Comparison of ENCODE assay signal across 9 mouse cellular contexts in the genomic region with DNA sequence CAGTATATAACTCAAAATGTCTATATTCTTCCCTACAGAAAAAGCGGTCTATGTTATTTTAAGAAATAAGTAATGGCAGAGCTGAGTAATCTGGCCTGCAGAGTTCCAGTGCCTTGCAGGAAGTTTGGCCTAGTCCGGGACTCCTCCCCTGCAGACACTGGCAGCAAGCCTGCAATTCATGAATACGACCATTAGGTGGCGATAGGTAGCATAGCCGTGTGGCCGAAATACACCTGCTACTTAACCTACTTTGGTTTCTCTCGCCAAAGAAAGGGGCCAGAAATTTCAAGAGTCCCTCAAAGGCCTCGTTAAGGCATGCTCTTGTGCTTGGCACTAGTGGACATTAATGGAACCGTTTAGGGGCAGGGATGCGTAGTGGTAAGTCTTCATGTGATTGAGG. TPM values are rescaled to one million over a fixed set of nuclear protein-coding genes. Genes with fewer than 3 reads are reported as not detected.
DNase-seq lines count a peak whose midpoint lies in the region; TF ChIP-seq lines count a peak whose summit lies in the region.
"Had no signal": no experiment of that assay in that cellular context is flagged by ENCODE, and none has a peak within 500 bp of the region (broad histone marks: within the 10 kb centered on the region; RNA-seq: fewer than 3 reads in every experiment).

No protein-coding gene starts in this region.

- H3K4me3 ChIP-seq in E14TG2a.4 (replicated peaks; ENCODE audit: low read length): no peak overlapping the region
- H3K4me3 ChIP-seq in bone marrow macrophage, adult 2 months (ENCODE audit: insufficient read depth, low read length): no peak overlapping the region

- H3K9me3 ChIP-seq in E14TG2a.4 (ENCODE audit: low read length): peaks cover 8% of the 10 kb centered on the region

- H3K27me3 ChIP-seq in E14TG2a.4 (ENCODE audit: insufficient read depth, low read length): peaks cover 23% of the 10 kb centered on the region

- no peak overlapping the region for H3K27ac ChIP-seq in bone marrow macrophage, adult 2 months (ENCODE audit: insufficient read depth, low read depth, low read length)

- TF ChIP-seq CTCF in E14TG2a.4 (conservative IDR thresholded peaks at IDR 0.05; ENCODE audit: low read length): peak; percentile 92
- TF ChIP-seq CTCF in bone marrow macrophage, adult 2 months (IDR thresholded peaks at IDR 0.05; ENCODE audit: low read depth, low read length): 0 out of 2 replicates have a peak, but pooled peaks have one; percentile 25

- DNase-seq in layer of hippocampus, adult 11-12 months (ENCODE audit: low spot score): peak; percentile 7
- DNase-seq in layer of hippocampus, postnatal 36 days: no peak
- DNase-seq in left cerebral cortex, adult 8-10 months (ENCODE audit: low spot score in 2 of 2): peak; percentile 1 to 4
- DNase-seq in T-cell, adult 2 months (ENCODE audit: low spot score): no peak
- DNase-seq in adrenal gland, adult 8-10 months: no peak
- DNase-seq in heart, postnatal 25 days (ENCODE audit: low spot score): no peak

- intact Hi-C loops in heart, postnatal 25 days (cut with DNase I): no loop called here

- H3K4me1 ChIP-seq in E14TG2a.4 (replicated peaks; ENCODE audit: low read depth, low read length): peaks cover 4% of the 10 kb centered on the region
- no peaks in the 10 kb centered on the region for H3K4me1 ChIP-seq in bone marrow macrophage, adult 2 months (ENCODE audit: control insufficient read depth, insufficient read depth, low read length)

- H3K36me3 ChIP-seq in E14TG2a.4 (ENCODE audit: insufficient read depth, low read length): no peaks in the 10 kb centered on the region

- no peak for TF ChIP-seq POLR2A in bone marrow macrophage, adult 2 months (IDR thresholded peaks at IDR 0.05; ENCODE audit: borderline replicate concordance, low read depth, low read length)

RNA-seq across cellular contexts. Expression of a gene that starts 4.1 kb away (rescaled TPM):
- total RNA-seq in layer of hippocampus, postnatal 36 days (2021): 100 to 1,000 TPM; 258 to 259 TPM
- polyA plus RNA-seq in bone marrow macrophage, adult 2 months (2012; ENCODE audit: insufficient read depth, insufficient read length, missing spikeins): not detected in 2 replicates
- total RNA-seq in left cerebral cortex, adult 8-10 months (2022): 100 to 1,000 TPM; 215 to 224 (median 220) TPM
- 1 to 10 TPM in 1 of 4 experiments, under 1 TPM in 3; 0.12 to 1.7 (median 0.74) TPM for total RNA-seq in adrenal gland, adult 8-10 months (2022)
- under 1 TPM; 0.44 to 0.87 TPM for total RNA-seq in heart, postnatal 25 days (2021)
- total RNA-seq: common myeloid progenitor, adult 5-6 weeks had no signal

Comparison
In these comparisons a context has a peak if more than half of its experiments do, and no peak if none do; other contexts are left out.
1. DNase-seq: peak in layer of hippocampus, adult 11-12 months (single experiment) and left cerebral cortex, adult 8-10 months (2 of 2); none in layer of hippocampus, postnatal 36 days (0 of 2), T-cell, adult 2 months (single experiment), adrenal gland, adult 8-10 months (single experiment) and heart, postnatal 25 days (single experiment).
2. RNA of a gene that starts 4.1 kb away (total RNA-seq): 258 to 259 TPM in layer of hippocampus, postnatal 36 days and 215 to 224 TPM in left cerebral cortex, adult 8-10 months; 0.44 to 0.87 TPM in heart, postnatal 25 days and 0.12 to 1.7 TPM in adrenal gland, adult 8-10 months; every median in the first group is over 10 times any median in the second.